Mouse (Mus musculus): Measurements from ENCODE around the gene Mkrn1.
"Not testable (repeated sequence)": the region's sequence is repeated elsewhere in the genome, so short reads cannot be mapped to it uniquely, and the experiment has no call there.

Gene Mkrn1

DNA sequence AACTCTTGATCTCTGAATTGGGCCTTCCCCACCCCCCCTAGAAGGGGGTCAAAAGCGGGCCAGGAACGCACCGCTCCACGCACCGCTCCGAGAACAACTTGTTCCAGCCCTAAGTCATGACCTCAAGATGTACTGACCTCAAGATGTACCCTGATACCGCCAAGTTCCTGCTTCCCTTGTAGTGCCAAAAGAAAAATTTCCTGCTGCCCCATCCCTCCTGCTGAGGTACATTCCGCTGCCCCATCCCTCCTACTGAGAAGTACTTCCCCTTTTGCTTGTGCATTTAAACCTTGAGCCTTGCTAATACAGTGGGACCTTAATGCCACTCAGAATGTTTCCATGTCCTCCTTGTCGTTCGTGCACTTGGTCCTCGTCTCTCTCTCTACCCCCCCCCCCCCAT is 10.5 kb upstream of the Mkrn1 start:
- DNase-seq (ENCODE audit: low spot score in 2 of 2), result no peak

GRCm38 (mm10) chr6:39429007-39429788 is 8.9 kb upstream of the Mkrn1 start:
- DNase-seq (ENCODE audit: low spot score in 2 of 2), result no peak

- DNase-seq (ENCODE audit: low spot score in 2 of 2), result no peak
These were observed 7.2 kb upstream of the Mkrn1 start for GRCm38 (mm10) chr6:39427276-39428003.

DNA sequence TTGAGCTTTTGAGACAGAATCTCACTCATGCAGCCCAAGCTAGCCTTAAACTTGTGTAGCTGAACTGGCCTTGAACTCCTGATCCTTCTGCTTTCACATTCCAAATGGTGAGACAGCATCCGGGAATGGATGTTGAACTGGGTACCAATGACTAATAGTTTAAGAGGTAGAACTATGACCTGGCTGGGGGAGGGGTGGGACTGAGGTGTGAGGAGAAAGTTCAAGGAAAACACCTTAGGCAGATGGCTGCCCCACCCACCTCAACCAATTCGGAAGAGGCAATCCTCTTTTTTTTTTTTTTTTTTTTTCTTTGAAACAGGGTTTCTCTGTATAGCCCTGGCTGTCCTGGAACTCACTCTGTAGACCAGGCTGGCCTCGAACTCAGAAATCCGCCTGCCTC is 6.5 kb upstream of the Mkrn1 start:
- DNase-seq (ENCODE audit: low spot score in 2 of 2), result no peak

DNA sequence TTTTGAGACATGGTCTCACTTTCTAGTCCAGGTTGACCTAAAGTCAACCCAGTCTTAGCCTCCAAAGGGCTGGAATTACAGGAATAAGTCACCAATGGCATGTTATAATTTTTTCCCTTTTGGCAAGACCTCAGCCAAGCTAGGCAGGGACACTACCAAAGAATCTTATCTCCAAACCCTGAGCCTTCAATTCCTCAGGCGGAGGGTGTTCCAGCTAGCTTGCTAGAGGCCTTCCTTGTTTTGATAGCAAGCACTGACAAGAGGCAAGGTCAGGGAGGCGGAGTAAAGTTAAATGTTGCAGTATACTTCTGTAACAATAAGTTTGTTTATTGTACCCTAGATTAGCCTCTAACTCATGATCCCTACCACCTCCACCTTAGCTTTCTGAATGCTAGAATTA is 4.9 kb upstream of the Mkrn1 start:
- DNase-seq (ENCODE audit: low spot score in 2 of 2), result no peak

- no peak for DNase-seq (ENCODE audit: low spot score in 2 of 2)
These were observed 3.4 kb upstream of the Mkrn1 start for GRCm38 (mm10) chr6:39423686-39424085.

DNA sequence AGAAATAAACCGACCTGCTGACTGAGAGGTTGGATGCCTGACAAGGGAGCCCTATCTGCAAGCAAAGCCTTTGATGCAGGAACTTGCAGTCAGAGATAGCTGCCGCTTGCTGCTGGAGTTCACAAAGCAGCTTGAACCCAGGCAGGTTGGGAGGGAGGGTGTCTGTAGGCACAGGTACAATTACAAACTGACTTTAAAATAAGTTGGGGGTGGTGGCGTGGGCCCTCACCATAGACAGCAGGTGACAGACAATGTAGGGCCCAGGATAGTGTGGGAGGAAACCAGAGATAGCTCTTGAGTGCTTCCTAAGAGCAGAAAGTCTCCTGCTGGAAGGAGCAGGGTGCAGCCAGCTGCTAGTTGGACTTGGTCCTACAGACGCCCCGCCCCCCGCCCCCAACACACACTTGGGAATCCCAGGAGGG is 2.9 kb upstream of the Mkrn1 start:
- no peak for DNase-seq (ENCODE audit: low spot score in 2 of 2)

GRCm38 (mm10) chr6:39420867-39421266 is 605 bp upstream of the Mkrn1 start:
- DNase-seq (ENCODE audit: low spot score in 2 of 2), result no peak

- peak in 1 of 2 experiments; percentile 29 for DNase-seq (ENCODE audit: low spot score in 2 of 2)
These were observed 844 bp downstream of the Mkrn1 start for GRCm38 (mm10) chr6:39419386-39419850.

DNA sequence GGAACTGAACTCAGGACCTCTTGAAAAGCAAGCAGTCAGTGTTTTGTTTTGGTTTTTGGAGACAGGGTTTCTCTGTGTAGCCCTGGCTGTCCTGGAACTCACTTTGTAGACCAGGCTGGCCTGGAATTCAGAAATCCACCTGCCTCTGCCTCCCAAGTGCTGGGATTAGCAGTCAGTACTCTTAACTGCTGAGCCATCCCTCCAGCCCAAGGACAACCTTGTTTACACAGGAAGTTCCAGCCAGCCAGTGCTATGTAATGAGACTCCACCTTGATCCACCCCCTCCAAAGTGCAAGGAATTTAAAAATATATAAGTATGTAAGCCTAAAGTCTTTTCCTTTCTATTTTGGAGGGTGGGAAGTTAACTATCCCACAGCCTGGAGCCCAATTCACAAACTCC is 3.6 kb downstream of the Mkrn1 start:
- not testable (repeated sequence) for DNase-seq (ENCODE audit: low spot score in 2 of 2)

DNA sequence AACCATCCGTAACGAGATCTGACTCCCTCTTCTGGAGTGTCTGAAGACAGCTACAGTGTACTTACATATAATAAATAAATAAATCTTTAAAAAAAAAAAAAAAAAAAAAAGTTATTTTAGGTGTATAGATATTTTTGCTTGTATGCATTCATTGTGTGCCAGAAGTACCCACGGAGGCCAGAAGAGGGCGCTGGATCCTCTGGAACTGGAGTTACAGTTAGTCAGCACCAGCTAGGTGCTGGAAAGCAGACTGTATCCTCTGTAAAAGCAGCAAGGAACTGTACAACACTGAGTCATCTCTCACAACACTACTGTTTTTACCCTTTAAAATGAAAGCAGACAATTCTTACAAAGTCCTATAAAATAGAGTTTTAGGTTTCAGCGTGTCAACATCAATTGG is 4.5 kb downstream of the Mkrn1 start:
- DNase-seq (ENCODE audit: low spot score in 2 of 2), result peak; percentile 39 to 63

DNA sequence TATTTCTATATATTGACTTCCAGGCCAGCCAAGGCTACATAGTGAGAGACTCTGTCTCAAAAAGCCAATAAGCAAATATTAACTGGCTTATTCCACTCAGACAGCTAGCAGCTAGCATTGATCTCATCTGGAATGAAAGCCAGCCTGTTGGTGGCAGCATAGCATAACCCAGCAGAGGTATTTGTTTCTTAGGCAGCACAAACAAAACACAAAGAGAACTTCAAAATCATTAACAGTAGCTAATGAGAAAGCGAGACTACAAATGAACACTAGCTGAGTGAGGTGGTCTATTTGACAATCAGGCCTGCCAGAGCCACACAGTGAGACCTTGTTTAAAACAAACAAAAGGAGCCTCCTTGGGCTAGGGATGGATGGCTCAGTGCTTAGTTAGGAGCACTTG is 6.2 kb downstream of the Mkrn1 start:
- no peak for DNase-seq (ENCODE audit: low spot score in 2 of 2)

DNA sequence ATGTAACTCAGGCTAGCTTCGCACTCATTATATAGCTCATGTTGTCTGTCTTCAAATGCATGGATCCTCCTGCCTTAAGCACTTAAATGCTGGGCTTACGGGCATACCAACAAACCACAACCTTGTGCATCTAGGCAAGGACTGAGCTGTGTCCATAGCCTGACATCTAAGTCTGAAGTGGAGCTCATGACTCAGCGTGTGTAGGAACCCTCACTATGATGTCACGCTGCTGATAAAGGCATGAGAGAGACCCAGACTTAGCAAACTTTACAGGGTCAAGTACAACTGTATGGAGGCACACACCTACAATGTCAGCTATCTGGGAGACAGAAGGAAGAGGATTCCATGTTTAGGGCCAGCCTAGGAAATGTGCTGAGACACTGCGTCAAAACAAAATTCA is 13.8 kb downstream of the Mkrn1 start:
- DNase-seq (ENCODE audit: low spot score in 2 of 2), result no peak

DNA sequence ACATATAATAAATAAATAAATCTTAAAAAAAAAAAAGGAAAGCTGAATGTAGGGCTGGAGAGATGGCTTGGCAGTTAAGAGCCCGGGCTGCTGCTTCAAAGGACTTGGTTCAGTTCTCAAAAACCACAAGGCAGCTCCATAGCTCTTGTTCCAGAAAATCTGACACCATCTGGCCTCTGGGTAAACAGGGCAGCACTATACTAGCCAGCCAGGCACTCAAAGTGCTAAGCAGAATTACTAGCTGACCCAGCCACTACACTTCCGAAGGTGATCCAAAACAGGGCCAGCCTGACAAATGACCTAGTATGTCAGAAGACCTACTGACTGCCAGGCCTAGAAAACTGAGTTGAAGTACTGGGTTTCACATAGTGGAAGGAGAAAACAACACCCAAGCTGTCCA is 17.1 kb downstream of the Mkrn1 start:
- DNase-seq (ENCODE audit: low spot score in 2 of 2), result no peak

GRCm38 (mm10) chr6:39400343-39400742 is 19.9 kb downstream of the Mkrn1 start:
- DNase-seq (ENCODE audit: low spot score in 2 of 2), result no peak

GRCm38 (mm10) chr6:39398342-39398741 is 21.9 kb downstream of the Mkrn1 start:
- no peak for DNase-seq (ENCODE audit: low spot score in 2 of 2)

GRCm38 (mm10) chr6:39397046-39397445 is 23.2 kb downstream of the Mkrn1 start:
- DNase-seq (ENCODE audit: low spot score in 2 of 2), result no peak

GRCm38 (mm10) chr6:39395916-39396315 is 24.3 kb downstream of the Mkrn1 start:
- DNase-seq (ENCODE audit: low spot score in 2 of 2), result no peak

DNA sequence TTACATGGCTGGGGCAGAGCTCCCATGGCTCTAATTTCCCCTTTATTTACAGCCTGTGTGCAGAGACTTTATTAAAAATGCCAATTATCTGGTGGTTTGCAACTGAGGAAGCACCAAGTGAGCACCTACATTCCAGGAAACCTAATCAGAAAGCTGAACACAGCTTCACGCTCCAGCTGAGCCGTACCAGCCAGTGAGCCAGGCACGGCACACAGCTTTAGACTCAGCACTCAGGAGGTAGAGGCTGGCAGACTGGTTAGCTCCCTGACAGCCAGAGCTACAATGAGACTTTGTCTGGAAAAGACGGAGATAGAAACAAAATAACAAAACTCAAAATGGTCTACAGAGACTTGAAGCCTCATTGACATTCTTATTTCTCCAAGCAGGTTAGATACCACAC is 24.8 kb downstream of the Mkrn1 start:
- DNase-seq (ENCODE audit: low spot score in 2 of 2), result no peak

DNA sequence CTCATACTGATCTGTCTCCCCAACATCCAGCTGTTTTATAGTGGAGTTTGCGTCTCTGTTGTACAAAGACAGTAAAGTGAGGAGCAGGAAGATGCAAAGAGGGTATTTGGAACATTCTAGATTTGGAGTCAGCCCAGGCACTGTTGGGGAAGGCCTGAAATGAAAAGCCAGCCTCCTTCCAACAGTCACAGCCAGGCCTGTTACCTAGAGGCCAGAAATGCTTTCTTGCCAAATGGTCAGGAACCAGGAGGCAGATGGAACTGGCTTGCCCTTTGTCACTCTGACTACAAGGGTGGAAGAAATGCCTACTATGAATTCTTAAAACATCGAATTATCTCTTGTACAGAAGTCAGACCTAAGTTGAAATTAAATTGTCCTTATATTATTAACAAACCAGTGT is 30.3 kb downstream of the Mkrn1 start:
- DNase-seq (ENCODE audit: low spot score in 2 of 2), result no peak

DNA sequence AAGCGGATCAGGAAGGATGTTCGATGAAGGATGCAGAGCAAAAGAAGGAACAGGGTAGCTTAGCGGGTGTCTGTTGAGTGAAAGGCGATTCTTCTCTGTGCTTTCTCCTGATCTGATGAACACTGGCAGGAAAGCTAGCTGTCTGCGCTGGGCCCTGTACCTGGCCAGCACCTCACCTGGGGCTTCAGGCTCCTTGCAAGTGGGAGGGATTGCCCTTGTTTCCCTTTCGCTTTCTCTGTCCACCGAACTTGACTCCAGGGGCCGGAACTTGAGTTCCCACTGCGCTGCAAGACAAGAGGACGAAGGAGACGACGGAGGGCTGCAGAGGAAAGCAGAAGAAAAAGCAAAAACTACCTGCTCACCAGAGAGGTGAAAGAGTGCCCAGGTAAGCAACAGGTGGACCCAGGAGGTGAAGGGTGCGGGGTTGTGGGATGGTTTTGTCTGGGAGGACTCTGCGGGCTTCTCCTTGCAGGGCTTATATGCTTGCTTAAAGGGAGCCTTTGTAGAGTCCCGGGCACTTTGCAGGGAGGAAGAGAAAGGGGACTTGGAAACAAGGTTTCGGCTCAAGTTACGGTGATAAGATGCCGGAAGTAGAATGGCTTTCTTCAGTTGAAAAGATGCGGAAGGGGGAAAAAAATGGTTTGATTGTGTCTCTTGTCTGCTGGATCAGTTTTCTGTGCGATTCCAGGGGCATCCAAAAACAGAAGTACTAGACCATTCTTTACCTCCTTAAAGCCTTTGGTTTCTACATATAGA is 39.0 kb downstream of the Mkrn1 start, which contains the start of gene Rab19:
Gene Rab19 (plus strand): TSS at position 51 of the 756 bp plus-strand sequence.
- DNase-seq (ENCODE audit: low spot score in 2 of 2), result no peak

GRCm38 (mm10) chr6:39380276-39380675 is 40.0 kb downstream of the Mkrn1 start:
- DNase-seq (ENCODE audit: low spot score in 2 of 2), result no peak
